Mouse (Mus musculus) thymus, postnatal 10 days (tissue): ENCODE results near the gene Ifi27l2a.
A peak's percentile ranks its signal among the peaks of the same experiment; 100 is the strongest.
"Not testable (repeated sequence)": the region's sequence is repeated elsewhere in the genome, so short reads cannot be mapped to it uniquely, and the experiment has no call there.

ENCODE experiments used
- DNase-seq, 2 experiments: peaks; one replicate each; pipeline ENCODE4 v3.0.0; 2021; ENCODE audit warnings: low spot score in 2 of 2

Gene Ifi27l2a

DNA sequence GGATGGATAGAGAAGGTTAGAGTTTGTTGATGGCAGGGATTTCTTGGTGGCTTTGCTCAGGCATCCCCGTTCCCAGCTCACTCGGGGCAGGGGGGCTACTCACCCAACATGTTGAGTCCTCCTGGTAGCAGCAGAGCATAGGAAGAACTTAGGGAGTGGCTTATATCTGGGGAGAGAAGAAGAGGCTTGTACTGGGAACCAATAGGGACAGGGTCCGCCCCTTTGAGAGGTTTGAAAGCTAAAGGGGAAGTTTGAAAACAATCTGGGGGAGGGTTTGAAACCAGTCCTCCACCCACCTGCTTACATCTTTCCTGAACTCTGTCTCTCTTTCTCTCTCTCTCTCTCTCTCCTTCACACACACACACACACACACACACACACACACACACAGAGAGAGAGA lies at the start of gene Ifi27l2a:
Gene Ifi27l2a (minus strand): TSS at position 157 of the 400 bp plus-strand sequence.
- no peak for DNase-seq

DNA sequence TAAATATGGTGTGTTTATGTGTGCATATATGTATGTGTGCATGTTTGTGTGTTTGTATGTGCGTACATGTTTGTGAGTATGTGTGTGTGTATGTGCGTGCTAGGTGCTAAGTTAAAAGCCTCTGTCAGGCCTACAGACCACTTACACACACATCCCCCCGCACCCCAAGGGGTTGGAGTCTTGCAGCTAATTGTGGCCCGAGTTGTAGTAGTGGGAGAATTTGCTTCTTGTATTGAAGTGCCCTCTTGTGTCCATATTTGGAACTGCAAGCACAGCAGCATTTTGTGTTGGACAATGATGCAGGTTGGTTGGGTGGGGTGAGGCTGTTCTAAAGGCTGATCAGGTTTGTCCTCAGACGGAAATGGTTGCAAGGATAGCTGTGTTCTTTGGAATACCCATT lies 49.3 kb upstream of the Ifi27l2a start:
- DNase-seq = peak; percentile 50 to 77

DNA sequence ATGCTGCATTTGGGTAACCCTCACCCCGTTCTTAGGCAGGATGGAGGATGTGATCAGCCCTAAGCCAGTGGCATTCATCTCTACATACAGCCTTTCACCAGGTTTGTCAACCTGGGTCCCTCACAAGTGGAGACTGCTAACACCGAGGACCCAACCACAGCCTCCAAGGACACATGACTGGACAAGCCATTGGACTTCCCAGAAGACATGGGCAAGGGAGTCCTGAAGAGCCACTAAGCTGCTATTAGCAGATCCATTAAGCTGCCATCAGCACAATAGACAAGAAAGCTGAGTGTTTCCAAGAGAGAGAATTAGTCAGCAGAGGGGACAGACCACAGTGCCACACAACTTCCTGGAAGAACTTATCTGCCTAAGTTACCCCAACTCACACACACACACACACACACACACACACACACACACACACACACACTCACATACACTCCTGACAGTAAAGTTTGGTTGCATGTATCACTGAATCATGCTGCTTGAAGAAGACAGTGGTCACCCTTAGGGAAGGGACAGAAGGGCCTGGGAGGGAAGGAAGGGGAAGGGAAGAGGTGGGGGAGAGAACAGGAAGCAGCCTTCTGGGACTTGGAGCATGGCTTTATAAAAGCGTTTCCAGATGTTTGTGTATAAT lies 47.7 kb upstream of the Ifi27l2a start:
- DNase-seq = no peak

DNA sequence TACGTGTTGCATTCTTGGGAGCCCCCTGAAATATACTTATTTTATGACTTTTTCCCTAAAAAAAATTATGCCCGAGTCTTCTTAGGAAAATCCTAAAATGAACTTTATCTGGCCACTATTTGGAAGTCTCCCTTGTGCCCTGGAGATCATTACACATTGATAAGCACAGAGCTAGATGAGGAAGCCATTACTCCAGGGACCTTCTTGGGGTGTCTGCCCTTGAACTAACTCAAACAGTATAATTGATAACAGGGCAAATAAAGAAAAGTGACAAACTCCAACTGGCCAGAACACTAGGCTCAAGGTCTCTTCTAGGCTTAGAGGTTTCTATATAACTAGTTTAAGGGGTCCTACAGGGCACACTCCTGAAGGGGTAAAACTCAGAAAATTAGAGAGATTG lies 44.3 kb upstream of the Ifi27l2a start:
- no peak for DNase-seq

GRCm38 (mm10) chr12:103487276-103487675 lies 43.8 kb upstream of the Ifi27l2a start:
- no peak for DNase-seq

DNA sequence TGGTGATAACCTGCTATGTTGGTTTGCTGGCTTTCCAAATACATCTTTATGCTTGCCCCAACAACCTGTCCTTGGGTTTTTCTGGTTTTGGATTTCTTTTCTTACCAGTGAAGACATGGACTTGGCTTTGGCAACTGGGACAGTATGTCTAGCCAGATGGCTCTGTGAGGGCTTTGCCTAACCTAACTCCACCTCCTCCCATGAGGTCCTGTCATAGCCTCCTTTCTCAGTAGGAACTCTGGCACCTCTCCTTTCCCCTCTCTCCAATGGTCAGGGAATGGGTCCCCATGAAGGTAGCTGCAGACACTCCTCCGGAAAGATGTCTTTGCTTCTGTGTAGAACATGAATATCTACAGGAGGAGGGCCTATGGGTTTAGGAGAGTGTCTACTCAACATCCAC lies 43.2 kb upstream of the Ifi27l2a start:
- no peak for DNase-seq

GRCm38 (mm10) chr12:103484200-103484972 lies 40.9 kb upstream of the Ifi27l2a start:
- DNase-seq = not testable (repeated sequence)

GRCm38 (mm10) chr12:103482781-103483180 lies 39.3 kb upstream of the Ifi27l2a start:
- no peak for DNase-seq

DNA sequence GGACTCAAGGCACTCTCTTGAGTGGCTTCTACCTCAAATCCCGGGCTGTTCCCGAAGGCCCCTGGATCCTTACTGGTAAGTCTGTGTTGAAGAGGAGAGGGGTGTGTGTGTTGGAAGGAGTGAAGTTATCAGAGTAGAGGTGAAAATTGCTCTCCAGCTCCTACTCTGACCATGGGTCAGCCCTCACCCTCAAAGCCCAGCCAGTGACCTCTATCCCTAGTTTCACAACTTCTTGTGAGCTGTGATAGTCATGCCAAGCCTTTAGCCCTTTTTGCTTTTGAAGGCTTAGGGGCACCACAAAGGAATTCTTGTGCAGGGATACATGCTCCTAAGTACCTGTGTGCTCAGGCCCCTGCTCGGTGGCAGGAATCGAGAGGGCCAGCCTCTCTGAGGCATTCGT lies 38.2 kb upstream of the Ifi27l2a start:
- DNase-seq = peak in 1 of 2 experiments; percentile 1

DNA sequence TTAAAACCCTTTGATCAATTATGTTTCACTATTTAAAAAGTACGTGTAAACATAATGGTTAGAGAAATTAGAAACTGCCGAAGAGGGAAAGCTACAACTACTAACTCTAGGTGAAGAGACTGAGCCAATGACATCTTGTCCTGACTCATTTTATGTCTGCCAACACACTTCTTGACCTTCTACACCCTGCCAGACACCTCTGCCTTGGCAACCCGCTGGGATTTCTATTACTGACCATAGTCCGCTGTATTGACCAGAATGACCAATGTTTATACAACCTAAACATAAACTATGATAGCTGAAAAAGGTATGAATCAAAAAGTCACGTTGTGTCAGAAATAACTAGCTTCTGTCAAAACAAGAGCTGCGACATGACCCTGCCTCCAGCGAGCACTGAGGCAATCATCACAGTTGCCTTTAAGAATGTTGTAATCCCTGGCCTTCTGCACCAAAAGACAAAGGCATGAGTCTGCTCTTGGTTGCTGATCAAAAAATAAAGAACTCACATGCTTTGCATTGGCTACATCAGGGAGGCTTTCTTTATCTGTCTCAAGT lies 34.1 kb upstream of the Ifi27l2a start:
- no peak for DNase-seq

GRCm38 (mm10) chr12:103476779-103477389 lies 33.4 kb upstream of the Ifi27l2a start:
- DNase-seq = no peak

DNA sequence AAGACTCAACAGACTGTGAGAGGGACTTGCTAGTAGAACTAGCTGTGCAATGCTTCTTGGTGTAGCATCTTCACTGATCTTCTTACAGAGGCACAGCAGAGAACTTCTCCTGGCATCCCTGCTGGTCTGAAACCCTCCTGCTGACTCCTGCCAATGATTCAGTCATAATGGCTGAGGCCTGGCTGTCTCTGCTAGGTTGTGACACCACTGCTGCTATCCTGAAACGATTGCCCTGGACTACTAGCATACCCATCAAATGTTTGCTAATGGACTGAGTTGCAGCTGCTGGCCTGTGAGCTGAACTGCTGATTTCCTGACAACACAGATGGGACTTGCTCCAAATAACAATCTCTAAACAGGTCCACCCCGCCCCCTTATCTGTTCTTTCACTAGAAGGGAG lies 31.0 kb upstream of the Ifi27l2a start:
- DNase-seq = no peak

DNA sequence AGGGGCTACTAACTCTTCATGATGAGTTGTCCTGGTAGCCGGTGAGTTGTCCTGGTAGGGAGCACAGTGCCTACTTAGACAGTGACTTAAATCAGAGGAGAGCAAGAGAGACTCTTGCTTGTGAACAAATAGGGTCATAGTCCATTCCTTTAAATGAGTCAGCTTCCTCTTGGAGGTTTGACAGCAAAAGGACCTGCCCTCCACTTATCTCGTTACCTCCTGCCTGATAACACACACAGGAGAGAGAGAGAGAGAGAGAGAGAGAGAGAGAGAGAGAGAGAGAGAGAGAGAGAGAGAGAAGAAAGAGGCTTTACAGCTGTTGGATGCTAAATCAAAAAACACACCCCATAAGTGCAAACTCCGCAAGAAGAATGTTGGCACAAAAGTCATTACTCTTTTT lies 13.7 kb upstream of the Ifi27l2a start, which contains the start of gene Ifi27l2b:
Gene Ifi27l2b (minus strand): TSS at position 84 of the 400 bp plus-strand sequence.
- no peak for DNase-seq

DNA sequence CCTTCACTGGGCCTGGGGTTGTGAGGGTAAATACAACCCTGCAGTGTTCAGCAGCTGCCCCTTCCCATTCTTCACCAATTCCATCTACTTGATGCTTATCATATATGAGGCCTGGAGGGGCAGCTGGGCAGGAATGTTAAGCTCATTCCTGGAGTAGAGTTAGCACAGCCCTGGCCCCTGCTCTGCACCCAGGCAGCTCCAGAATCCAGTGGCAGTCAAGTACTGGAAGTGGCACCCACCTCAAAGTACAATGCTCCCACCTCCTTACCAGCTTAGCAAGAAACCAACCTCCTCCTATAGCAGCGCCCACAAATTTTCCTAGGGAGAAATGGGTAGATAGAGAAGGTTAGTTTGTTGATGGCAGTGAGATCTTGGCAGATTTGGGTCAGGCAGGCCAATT lies 13.2 kb upstream of the Ifi27l2a start:
- not testable (repeated sequence) for DNase-seq

DNA sequence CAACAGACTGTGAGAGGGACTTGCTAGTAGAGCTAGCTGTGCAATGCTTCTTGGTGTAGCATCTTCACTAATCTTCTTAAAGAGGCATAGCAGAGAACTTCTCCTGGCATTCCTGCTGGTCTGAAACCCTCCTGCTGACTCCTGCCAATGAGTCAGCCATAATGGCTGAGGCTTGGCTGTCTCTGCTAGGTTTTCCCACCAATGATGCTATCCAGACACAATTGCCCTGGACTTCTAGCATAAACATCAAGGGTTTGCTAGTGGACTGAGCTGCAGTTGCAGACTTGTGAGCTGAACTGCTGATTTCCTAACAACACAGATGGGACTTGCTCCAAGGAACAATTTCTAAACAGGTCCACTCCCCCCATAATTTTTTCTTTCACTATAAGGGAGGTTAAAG lies 9.9 kb upstream of the Ifi27l2a start:
- no peak for DNase-seq

GRCm38 (mm10) chr12:103445060-103445459 lies 1.6 kb upstream of the Ifi27l2a start:
- DNase-seq = no peak

DNA sequence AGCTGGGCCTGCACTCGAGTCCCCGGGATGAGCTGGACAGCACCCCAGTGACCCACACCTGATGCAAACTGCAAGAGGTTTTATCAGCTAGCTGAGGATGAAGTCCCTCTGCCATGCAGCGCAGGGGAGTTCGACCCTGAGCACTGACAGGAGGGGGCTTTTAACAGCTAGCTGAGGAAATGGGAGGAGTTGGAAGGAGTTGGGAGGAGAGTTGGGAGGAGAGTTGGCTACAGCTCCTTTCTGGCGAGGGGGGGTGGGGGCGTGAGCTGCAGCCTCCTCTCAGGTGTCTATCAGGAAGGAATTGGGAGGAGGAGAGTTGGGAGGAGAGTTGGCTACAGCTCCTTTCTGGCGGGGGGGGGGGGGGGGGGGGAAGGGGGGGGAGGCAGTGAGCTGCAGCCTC lies 781 bp upstream of the Ifi27l2a start:
- DNase-seq = not testable (repeated sequence)

DNA sequence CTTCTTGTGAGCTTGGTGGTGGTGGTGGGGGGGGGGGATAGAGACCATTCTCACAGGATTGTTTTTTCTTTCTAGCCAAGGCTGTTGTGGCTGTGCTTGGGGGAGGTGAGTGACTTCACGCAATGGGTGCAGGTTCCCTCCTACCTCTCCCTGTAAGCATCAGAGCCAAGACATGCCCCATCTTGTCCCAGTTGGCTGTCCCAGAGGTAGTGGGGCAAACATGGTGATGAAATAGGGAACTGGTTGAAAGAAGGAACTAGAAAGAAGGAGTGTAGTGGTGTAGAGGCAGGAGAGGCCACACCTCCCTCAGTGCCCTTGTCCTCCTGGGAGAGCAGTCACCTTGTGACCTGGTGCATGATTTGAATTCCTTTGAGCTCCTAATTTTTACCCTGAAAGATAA lies 5.9 kb downstream of the Ifi27l2a start:
- no peak for DNase-seq

- no peak for DNase-seq
Measured at GRCm38 (mm10) chr12:103434861-103435260, 8.6 kb downstream of the Ifi27l2a start.

GRCm38 (mm10) chr12:103433986-103434731 lies 9.3 kb downstream of the Ifi27l2a start, which contains the start of gene Ifi27:
Gene Ifi27, plus strand, starts transcription at chr12:103434211.
- DNase-seq = peak; percentile 50 to 52

DNA sequence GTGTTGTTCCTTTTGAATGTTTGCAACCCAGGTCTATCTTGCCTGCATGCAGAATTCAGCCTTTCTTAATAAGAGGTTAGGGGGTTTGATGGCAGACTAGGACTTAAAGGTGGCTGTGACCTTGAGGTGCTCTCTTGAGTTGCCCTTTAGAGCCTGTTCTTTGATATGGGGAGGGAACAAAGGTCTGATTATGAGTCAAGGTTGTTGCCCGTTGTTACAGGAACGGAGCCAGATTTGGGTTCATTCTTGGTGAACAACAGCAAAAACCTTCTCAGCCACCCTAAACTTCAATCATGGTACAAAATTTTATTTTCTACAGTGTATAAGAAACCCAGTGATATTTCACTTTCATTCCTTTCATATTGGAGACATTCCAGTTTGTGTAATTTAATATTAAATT lies 10.1 kb downstream of the Ifi27l2a start:
- no peak for DNase-seq

GRCm38 (mm10) chr12:103426710-103427109 lies 16.8 kb downstream of the Ifi27l2a start:
- DNase-seq = no peak
